Mouse (Mus musculus) limb, embryonic 15.5 days (tissue): Measurements from ENCODE around the gene 9230112D13Rik. TPM values are rescaled to one million over a fixed set of nuclear protein-coding genes. Genes with fewer than 3 reads are reported as not detected.
A peak's percentile ranks its signal among the peaks of the same experiment; 100 is the strongest.

ENCODE experiments used
- ATAC-seq: fragments of 200-750 bp; cut with Nextera tagmentation; 2 replicates; pipeline ENCODE4 v1.8.0; 2017; ENCODE audit warnings: low read depth, moderate TSS enrichment; ENCODE audit not compliant: insufficient number of reproducible peaks, low FRiP score, low TSS enrichment
- H3K27ac ChIP-seq: fragments of 300-500 bp; sonication (generic); 2 replicates; pipeline ENCODE4 v1.5.1; 2015; ENCODE audit warnings: moderate library complexity, mild to moderate bottlenecking, inconsistent platforms
- H3K27me3 ChIP-seq: fragments of 300-500 bp; sonication (generic); 2 replicates; pipeline ENCODE4 v1.6.1; 2015; ENCODE audit warnings: inconsistent platforms
- H3K36me3 ChIP-seq: fragments of 300-500 bp; sonication (generic); 2 replicates; pipeline ENCODE4 v1.6.1; 2015; ENCODE audit warnings: inconsistent platforms
- H3K4me1 ChIP-seq: fragments of 300-500 bp; sonication (generic); 2 replicates; pipeline ENCODE4 v1.6.1; 2015; ENCODE audit warnings: inconsistent platforms
- H3K4me2 ChIP-seq: fragments of 300-500 bp; sonication (generic); 2 replicates; pipeline ENCODE4 v1.6.1; 2015; ENCODE audit warnings: mild to moderate bottlenecking, inconsistent platforms
- H3K4me3 ChIP-seq: fragments of 300-500 bp; sonication (generic); 2 replicates; pipeline ENCODE4 v1.5.1; 2015; ENCODE audit warnings: mild to moderate bottlenecking, inconsistent platforms
- H3K9ac ChIP-seq: fragments of 300-500 bp; sonication (generic); 2 replicates; pipeline ENCODE4 v1.6.1; 2015; ENCODE audit warnings: inconsistent platforms
- H3K9me3 ChIP-seq: fragments of 300-500 bp; sonication (generic); 2 replicates; pipeline ENCODE4 v1.6.1; 2016; ENCODE audit warnings: inconsistent platforms
- WGBS: fragments of 180-500 bp; shearing (Covaris S2); methylation state at CpG from one replicate; pipeline ENCODE4 v1.1.7; 2015; 5-methylcytosine and 5-hydroxymethylcytosine counted together
- polyA plus RNA-seq: library from polyadenylated mRNA; unstranded; fragments of >200 nt; fragmentation: Nextera tagmentation; extraction: Ambion mirVana; gene quantifications from 2 replicates; pipeline ENCODE4 v1.2.1, GENCODE M21; 2015

Gene 9230112D13Rik
- polyA plus RNA-seq: not detected in 2 replicates

DNA sequence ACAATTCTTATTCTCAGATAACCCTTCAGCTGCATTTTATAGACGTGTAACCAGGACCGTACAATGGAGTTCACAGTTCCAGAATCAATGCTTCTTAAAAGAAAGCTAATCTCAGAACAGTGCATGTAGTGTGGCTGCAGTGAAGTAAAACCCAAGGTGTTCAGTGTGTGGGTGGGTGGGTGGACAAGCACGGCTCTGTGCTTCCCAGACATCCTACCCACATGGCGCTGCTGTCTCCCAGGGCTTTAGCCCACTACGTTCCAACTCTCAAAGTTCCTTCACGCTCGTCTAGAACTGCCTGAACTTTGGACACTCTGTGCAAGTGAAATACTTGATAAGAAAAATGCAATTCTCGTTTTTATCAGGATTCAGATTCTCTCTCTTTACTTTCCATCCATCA, at the start of gene 9230112D13Rik:
TSS of gene 9230112D13Rik (minus strand) at position 101 of the 400 bp plus-strand sequence.
- no peaks in the 10 kb centered on the region for H3K9me3 ChIP-seq
- no peaks in the 10 kb centered on the region for H3K27me3 ChIP-seq
- H3K4me2 ChIP-seq: no peak within 1 kb of the TSS
- 80% methylated on average over 8 of the region's 8 CpGs for WGBS
- no peak for ATAC-seq
- H3K27ac ChIP-seq: no peak within 1 kb of the TSS
- H3K9ac ChIP-seq: no peak within 1 kb of the TSS
- H3K36me3 ChIP-seq: no peaks in the 10 kb centered on the region
- no peak within 1 kb of the TSS for H3K4me3 ChIP-seq
- H3K4me1 ChIP-seq: no peaks in the 10 kb centered on the region

DNA sequence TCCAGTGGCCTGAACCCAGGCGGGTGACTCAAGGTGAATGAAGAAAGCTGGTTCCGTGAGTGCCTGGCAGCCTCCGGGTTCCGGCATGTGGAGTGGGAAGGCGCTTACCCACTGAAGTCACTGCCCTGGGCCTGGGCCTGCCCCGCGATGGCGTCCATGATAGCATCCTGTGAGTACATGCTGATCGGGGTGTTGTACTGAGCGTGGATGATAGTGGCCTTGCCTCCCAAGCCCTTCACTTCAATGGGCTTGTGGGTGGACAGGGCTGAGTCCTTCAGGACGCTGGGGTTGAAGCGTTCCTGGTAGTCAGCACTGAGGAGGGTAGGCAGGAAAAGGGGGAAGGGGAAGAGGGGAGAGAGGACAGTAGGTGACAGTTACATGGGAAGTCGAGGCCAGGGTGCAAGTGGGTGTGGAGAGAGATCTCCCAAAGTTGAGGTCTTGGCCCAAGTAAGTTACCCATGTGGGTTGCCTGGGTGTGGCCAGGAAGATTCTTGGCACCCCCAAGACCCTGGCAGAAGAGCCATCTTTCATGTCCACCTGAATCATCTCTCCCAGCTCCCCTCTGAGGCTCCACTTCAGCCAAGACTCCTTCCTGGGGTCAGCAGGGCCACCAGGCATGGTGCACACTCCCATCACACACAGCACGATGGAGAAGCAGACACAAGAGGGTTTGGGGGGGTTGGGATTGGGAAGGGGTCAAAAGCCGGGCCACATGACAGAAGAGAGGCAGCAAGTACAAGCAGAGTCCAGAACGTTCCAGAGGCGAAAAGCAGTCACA, 49.2 kb upstream of the 9230112D13Rik start:
- WGBS: 85% methylated on average over 17 of the region's 17 CpGs
- Histone ChIP-seq H3K4me3 (no peak overlapping the region), H3K9ac (no peak overlapping the region), H3K27ac (no peak overlapping the region), H3K4me2 (no peak overlapping the region), H3K27me3 (no peaks in the 10 kb centered on the region), H3K4me1 (peaks cover 37% of the 10 kb centered on the region), H3K9me3 (no peaks in the 10 kb centered on the region), H3K36me3 (no peaks in the 10 kb centered on the region)
- ATAC-seq: no peak

DNA sequence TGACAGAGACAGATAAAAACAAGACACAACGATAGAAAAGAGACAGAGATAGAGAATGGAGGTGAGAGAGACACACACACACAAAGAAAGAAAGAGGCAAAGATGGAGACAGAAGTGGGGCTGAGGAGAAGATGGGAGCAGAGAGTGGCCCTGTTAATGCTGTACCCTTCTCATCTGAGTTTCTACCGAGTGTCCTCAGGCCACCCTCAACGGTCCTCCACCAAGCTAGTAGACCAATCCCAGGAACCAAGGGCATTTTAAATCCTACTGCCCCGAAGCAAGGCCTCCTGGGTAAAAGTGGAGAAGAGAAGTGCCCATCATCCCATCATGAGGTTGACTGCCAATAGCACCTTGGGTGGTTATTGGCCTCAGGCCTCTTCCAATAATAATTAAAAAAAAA, 48.3 kb upstream of the 9230112D13Rik start:
- Histone ChIP-seq H3K36me3 (no peaks in the 10 kb centered on the region), H3K9me3 (no peaks in the 10 kb centered on the region), H3K4me1 (peaks cover 46% of the 10 kb centered on the region), H3K27ac (no peak overlapping the region), H3K4me2 (no peak overlapping the region), H3K9ac (no peak overlapping the region), H3K27me3 (no peaks in the 10 kb centered on the region), H3K4me3 (no peak overlapping the region)
- ATAC-seq: no peak
- 78% methylated on average over 4 of the region's 4 CpGs for WGBS

DNA sequence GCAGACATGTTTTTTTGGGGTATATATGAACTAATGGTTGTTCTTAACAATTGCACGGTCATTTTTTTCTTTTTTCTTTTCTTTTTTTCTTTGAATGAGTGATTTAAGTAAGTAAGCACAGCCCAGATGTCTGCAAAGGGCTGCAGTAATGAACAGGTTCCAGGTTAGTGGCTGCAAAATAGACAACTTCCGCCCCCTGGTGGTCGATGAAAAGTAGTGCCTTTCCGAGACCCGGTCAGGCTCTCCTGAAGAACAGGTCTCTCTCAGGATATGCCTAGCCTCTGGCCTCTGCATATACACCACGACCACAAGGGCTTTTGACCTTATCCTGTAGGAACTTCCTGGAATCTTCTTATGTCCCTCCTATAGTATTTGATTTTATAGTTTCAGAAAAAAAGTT, 47.7 kb upstream of the 9230112D13Rik start:
- peaks cover 52% of the 10 kb centered on the region for H3K4me1 ChIP-seq
- H3K27me3 ChIP-seq: no peaks in the 10 kb centered on the region
- no peak for ATAC-seq
- H3K9me3 ChIP-seq: no peaks in the 10 kb centered on the region
- H3K4me2 ChIP-seq: peak overlapping the region; percentile 51
- peak overlapping the region; percentile 28 for H3K4me3 ChIP-seq
- H3K36me3 ChIP-seq: no peaks in the 10 kb centered on the region
- H3K9ac ChIP-seq: no peak overlapping the region
- WGBS: under 1% methylated on average over 6 of the region's 6 CpGs
- no peak overlapping the region for H3K27ac ChIP-seq

DNA sequence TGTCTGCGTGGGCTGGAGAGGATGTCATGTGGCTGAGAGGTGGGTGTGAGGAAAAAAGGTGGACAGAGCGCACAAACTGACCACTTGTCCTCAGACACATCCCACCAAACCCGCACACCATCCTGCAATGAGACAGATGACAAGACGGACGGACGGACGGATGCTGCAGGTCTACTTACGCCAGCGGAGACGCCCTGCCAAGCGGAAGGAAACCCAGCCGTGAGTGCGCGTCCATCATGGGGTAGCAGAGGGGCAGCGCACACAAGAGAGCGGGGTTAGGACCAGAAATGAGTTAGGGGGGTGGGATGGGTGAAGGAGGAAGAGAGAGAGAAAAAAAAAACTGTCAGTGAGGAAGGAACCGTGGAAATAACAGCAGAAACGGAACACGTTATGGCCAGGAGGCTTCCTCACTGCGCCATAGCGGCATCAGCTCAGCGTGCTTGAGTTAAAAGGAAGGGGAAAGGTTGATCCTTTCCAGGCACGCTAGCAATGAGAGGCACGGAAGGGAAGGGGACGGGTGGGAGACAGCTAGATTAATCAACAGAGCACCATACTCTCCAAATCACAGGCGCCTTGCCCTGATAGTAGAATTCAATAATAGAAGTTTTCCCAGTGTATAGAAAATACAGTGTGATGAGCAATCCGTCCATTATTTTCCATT, 47.1 kb upstream of the 9230112D13Rik start:
- H3K9ac ChIP-seq: no peak overlapping the region
- no peak overlapping the region for H3K27ac ChIP-seq
- 29% methylated on average over 27 of the region's 27 CpGs for WGBS
- no peaks in the 10 kb centered on the region for H3K27me3 ChIP-seq
- H3K36me3 ChIP-seq: no peaks in the 10 kb centered on the region
- no peak for ATAC-seq
- peak overlapping the region; percentile 28 for H3K4me3 ChIP-seq
- H3K4me2 ChIP-seq: peak overlapping the region; percentile 51
- no peaks in the 10 kb centered on the region for H3K9me3 ChIP-seq
- H3K4me1 ChIP-seq: peaks cover 58% of the 10 kb centered on the region

DNA sequence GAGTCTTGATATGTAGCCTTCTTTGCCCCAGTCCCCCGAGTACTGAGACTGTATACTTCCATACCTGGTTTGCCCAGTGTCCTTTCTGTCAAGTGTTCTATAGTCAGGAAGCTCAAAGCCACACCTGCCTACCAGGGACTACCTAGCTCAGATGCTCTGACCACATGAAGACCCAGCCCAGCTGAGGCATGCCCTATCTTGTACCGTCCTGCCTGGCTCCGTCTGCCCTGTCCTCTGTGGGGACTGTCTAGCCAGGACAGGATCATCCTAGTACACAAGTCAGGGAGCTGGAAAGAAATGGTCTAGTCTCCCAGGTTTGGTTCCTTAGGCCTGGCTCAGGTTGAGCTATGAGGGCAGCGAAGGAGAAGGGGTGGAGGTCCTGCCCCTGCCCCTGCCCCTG, 46.0 kb upstream of the 9230112D13Rik start:
- H3K4me2 ChIP-seq: no peak overlapping the region
- no peak for ATAC-seq
- no peaks in the 10 kb centered on the region for H3K9me3 ChIP-seq
- no peaks in the 10 kb centered on the region for H3K27me3 ChIP-seq
- H3K36me3 ChIP-seq: no peaks in the 10 kb centered on the region
- H3K9ac ChIP-seq: no peak overlapping the region
- H3K4me1 ChIP-seq: peaks cover 59% of the 10 kb centered on the region
- no peak overlapping the region for H3K27ac ChIP-seq
- no peak overlapping the region for H3K4me3 ChIP-seq
- WGBS: 78% methylated on average over 4 of the region's 4 CpGs

DNA sequence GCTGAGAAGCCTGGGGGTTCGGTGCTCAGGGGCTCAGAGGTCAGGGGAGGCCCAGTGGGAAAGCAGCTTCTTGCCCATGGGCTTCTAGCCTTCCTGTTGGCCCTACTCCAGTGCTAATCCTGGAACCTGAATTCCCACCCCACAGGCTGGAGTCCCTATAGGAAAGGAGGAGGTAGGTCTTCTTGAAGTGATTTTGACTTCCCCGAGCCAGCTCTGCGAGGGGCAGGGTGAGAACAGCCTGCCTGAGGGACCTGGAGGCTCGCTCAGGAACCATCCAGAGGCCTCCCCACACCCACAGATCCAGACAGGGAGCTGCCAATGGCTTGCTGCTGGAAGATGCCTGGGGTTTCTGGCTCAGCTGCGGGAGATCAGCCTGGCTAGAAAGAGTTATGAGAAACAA, 45.1 kb upstream of the 9230112D13Rik start:
- no peak overlapping the region for H3K4me3 ChIP-seq
- H3K27ac ChIP-seq: peak overlapping the region; percentile 47
- 19% methylated on average over 5 of the region's 5 CpGs for WGBS
- no peaks in the 10 kb centered on the region for H3K27me3 ChIP-seq
- no peak for ATAC-seq
- no peaks in the 10 kb centered on the region for H3K9me3 ChIP-seq
- no peaks in the 10 kb centered on the region for H3K36me3 ChIP-seq
- H3K4me2 ChIP-seq: no peak overlapping the region
- H3K4me1 ChIP-seq: peaks cover 54% of the 10 kb centered on the region
- H3K9ac ChIP-seq: no peak overlapping the region

DNA sequence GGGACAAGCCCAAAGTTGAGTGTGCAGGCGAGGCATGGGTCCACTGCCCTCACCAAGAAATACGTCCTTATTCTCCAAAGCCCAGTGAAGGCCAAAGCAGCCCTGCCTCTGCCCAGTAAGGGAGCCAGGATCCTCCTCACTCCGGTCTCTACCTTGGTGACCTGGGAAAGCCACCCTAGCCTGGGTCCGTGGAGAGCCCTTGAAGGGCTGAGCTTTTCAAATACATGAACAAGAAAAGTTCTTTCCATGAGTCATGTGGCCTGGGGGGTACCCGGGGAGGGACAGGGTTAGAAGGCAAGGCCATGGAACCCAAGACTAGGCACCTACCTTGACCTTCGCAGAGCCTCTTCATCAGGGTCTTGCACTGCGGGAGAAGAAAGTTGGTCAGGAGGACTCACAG, 43.9 kb upstream of the 9230112D13Rik start:
- H3K27me3 ChIP-seq: no peaks in the 10 kb centered on the region
- no peaks in the 10 kb centered on the region for H3K9me3 ChIP-seq
- 94% methylated on average over 7 of the region's 7 CpGs for WGBS
- no peak for ATAC-seq
- peak overlapping the region; percentile 50; the same call in 1 of the 2 replicates for H3K27ac ChIP-seq
- H3K4me3 ChIP-seq: no peak overlapping the region
- H3K9ac ChIP-seq: no peak overlapping the region
- peaks cover 62% of the 10 kb centered on the region for H3K4me1 ChIP-seq
- H3K36me3 ChIP-seq: no peaks in the 10 kb centered on the region
- H3K4me2 ChIP-seq: no peak overlapping the region

DNA sequence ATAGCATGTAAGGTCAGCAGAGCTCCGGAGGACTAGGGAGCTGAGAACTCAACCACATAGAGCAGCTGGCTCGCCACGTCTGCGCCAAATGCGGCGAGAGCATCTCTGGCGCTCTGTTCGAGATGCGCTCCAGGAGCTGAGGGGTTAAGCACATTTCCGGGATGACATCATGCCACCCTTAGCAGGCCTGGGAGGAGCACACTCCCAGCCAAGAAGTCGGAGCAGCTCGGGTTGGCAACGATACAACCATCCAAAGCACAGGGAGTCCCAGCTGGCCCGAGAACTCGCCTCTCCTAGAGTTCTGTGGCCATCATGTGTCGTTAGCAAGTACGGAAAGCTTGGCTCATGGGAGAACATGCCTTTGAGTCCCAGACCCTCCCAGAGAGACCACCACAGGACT, 43.1 kb upstream of the 9230112D13Rik start:
- H3K9ac ChIP-seq: no peak overlapping the region
- no peak overlapping the region; the same call in 1 of the 2 replicates for H3K27ac ChIP-seq
- H3K4me1 ChIP-seq: peaks cover 67% of the 10 kb centered on the region
- no peaks in the 10 kb centered on the region for H3K9me3 ChIP-seq
- 52% methylated on average over 17 of the region's 17 CpGs for WGBS
- no peak overlapping the region for H3K4me3 ChIP-seq
- H3K27me3 ChIP-seq: no peaks in the 10 kb centered on the region
- no peak for ATAC-seq
- no peaks in the 10 kb centered on the region for H3K36me3 ChIP-seq
- H3K4me2 ChIP-seq: no peak overlapping the region

DNA sequence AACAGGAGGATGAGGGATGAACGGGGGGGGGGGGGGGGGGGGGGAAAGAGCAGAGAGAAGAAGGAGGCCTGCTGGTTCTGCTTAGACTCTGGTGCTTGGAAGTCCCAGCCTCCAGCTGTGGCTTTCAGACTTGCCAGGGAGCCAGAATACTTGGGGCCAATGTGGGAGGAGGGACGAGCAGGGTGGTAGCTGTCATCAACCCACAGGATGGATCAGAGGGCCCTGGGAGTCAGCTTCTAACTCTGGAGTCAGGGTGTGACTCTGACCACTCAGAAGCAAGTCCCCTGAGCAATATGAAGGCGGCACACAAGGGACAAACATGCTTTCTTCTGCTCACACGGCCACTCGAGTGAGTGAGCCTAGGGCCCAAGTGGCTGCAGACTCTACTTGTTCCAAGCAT, 42.0 kb upstream of the 9230112D13Rik start:
- ATAC-seq: no peak
- Histone ChIP-seq H3K4me2 (no peak overlapping the region), H3K9ac (no peak overlapping the region), H3K9me3 (no peaks in the 10 kb centered on the region), H3K27ac (peak overlapping the region; percentile 43; the same call in 1 of the 2 replicates), H3K4me3 (no peak overlapping the region), H3K4me1 (peaks cover 65% of the 10 kb centered on the region), H3K36me3 (no peaks in the 10 kb centered on the region), H3K27me3 (no peaks in the 10 kb centered on the region)
- 80% methylated on average over 5 of the region's 5 CpGs for WGBS

DNA sequence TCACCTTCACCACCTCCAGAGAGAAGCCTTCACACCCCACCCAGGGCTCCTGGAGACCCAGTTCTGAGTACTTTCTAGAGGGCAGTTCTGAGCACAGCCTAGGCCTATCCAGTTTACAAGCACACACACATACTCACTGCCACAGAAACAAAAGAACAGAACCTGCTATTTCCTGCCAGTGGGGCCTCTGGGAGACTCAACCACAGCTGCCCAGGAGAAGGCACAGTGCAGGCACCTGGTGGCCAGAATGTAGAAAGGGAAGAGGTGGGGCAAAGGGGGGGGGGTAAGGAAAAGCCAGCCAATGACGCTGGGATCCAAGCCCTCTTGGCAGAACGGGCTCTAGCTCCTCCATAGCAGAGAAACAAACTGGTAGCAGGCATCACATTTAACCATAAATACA, 39.8 kb upstream of the 9230112D13Rik start:
- H3K9ac ChIP-seq: no peak overlapping the region
- H3K27ac ChIP-seq: peak overlapping the region; percentile 12; the same call in 1 of the 2 replicates
- H3K4me1 ChIP-seq: peaks cover 51% of the 10 kb centered on the region

DNA sequence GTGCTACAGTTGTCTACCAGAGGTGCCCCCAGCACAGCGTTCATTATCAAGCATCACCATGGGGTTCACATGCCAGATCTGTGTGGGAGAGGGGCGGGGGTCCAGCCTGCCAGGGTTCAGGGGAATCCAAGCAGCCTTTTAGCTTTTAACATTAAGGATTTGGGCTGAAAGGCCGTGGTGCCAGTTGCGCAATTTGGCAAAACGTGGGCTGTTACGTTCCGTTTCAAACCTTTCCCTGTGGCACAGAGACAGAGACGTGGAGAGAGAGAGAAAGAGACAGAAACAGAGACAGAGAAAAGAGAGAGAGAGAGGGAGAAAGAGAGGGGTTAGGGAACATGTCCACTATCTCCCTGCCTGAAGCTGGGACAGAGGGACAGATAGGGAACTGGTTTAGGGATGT, 39.0 kb upstream of the 9230112D13Rik start:
- no peaks in the 10 kb centered on the region for H3K9me3 ChIP-seq
- H3K27ac ChIP-seq: no peak overlapping the region
- no peak overlapping the region for H3K4me3 ChIP-seq
- H3K36me3 ChIP-seq: no peaks in the 10 kb centered on the region
- H3K4me2 ChIP-seq: no peak overlapping the region
- H3K4me1 ChIP-seq: peaks cover 43% of the 10 kb centered on the region
- 89% methylated on average over 8 of the region's 8 CpGs for WGBS
- ATAC-seq: no peak
- no peaks in the 10 kb centered on the region for H3K27me3 ChIP-seq
- no peak overlapping the region for H3K9ac ChIP-seq

More for the DNA sequence above, 39.8 kb upstream of the 9230112D13Rik start:
- Histone ChIP-seq H3K9me3 (no peaks in the 10 kb centered on the region), H3K27me3 (no peaks in the 10 kb centered on the region), H3K4me3 (no peak overlapping the region), H3K36me3 (no peaks in the 10 kb centered on the region), H3K4me2 (no peak overlapping the region)
- ATAC-seq: no peak
- 7% methylated on average over 2 of the region's 2 CpGs for WGBS
